9 mouse cellular contexts compared by ENCODE assay signal in the genomic region with DNA sequence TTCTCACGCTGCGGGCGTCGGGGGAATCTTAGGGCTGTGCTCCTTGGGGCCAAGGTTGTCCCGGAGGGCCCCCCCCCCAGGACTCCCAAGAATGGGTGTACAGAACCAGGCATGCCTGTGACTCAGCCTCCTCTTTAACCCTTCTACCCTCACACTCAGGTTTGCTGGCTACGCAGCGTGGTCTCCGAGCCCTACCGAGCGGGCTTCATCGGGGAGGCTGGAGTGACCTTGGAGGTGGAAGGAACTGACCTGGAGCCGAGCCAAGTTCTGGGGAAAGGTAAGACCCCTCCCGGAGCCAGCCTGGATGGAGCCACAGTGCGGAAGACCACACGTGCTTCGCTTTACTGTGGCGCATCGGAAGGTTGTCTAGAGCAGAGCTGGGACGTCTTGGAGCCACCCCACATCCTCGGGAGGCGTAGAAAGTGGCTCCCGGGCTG. TPM values are rescaled to one million over a fixed set of nuclear protein-coding genes. Genes with fewer than 3 reads are reported as not detected.
DNase-seq lines count a peak whose midpoint lies in the region; ATAC-seq lines count a peak whose summit lies in the region.
"Had no signal": no experiment of that assay in that cellular context is flagged by ENCODE, and none has a peak within 500 bp of the region (broad histone marks: within the 10 kb centered on the region; RNA-seq: fewer than 3 reads in every experiment).

No protein-coding gene starts in this region.

- H3K9me3 ChIP-seq in kidney, embryonic 15.5 days (replicated peaks): no peaks in the 10 kb centered on the region
- H3K9me3 ChIP-seq in forebrain, embryonic 12.5 days: no peaks in the 10 kb centered on the region
- H3K9me3 ChIP-seq in limb, embryonic 10.5 days (replicated peaks): no peaks in the 10 kb centered on the region
- no peaks in the 10 kb centered on the region for H3K9me3 ChIP-seq in neural tube, embryonic 12.5 days

- peak; percentile 12 for ATAC-seq in kidney, embryonic 15.5 days (replicated peaks; ENCODE audit: low FRiP score)
- ATAC-seq in forebrain, embryonic 12.5 days (ENCODE audit: low FRiP score): no peak
- peak; percentile 39; the same call in 1 of the 2 replicates for ATAC-seq in neural tube, embryonic 12.5 days (ENCODE audit: low FRiP score, low read depth)

- peak overlapping the region; percentile 89 for H3K27ac ChIP-seq in kidney, embryonic 15.5 days
- no peak overlapping the region for H3K27ac ChIP-seq in forebrain, embryonic 12.5 days
- peak overlapping the region; percentile 91 for H3K27ac ChIP-seq in limb, embryonic 10.5 days
- no peak overlapping the region for H3K27ac ChIP-seq in neural tube, embryonic 12.5 days

- H3K36me3 ChIP-seq in kidney, embryonic 15.5 days: no peaks in the 10 kb centered on the region
- H3K36me3 ChIP-seq in forebrain, embryonic 12.5 days (replicated peaks): no peaks in the 10 kb centered on the region
- H3K36me3 ChIP-seq in limb, embryonic 10.5 days: 0 out of 2 replicates have a peak, but pooled peaks cover 13% of the 10 kb centered on the region
- no peaks in the 10 kb centered on the region for H3K36me3 ChIP-seq in neural tube, embryonic 12.5 days

- H3K4me1 ChIP-seq in kidney, embryonic 15.5 days: peaks cover 65% of the 10 kb centered on the region
- peaks cover 35% of the 10 kb centered on the region for H3K4me1 ChIP-seq in forebrain, embryonic 12.5 days
- H3K4me1 ChIP-seq in limb, embryonic 10.5 days: peaks cover 81% of the 10 kb centered on the region
- H3K4me1 ChIP-seq in neural tube, embryonic 12.5 days: peaks cover 34% of the 10 kb centered on the region

- peak overlapping the region; percentile 50 for H3K9ac ChIP-seq in kidney, embryonic 15.5 days
- 0 out of 2 replicates have a peak overlapping the region, but pooled peaks have one; percentile 38 for H3K9ac ChIP-seq in forebrain, embryonic 12.5 days
- H3K9ac ChIP-seq in neural tube, embryonic 12.5 days: peak overlapping the region; percentile 40

- H3K4me3 ChIP-seq in kidney, embryonic 15.5 days (replicated peaks): peak overlapping the region; percentile 55
- peak overlapping the region; percentile 34 for H3K4me3 ChIP-seq in forebrain, embryonic 12.5 days (replicated peaks)
- peak overlapping the region; percentile 71 for H3K4me3 ChIP-seq in limb, embryonic 10.5 days
- H3K4me3 ChIP-seq in neural tube, embryonic 12.5 days: peak overlapping the region; percentile 35

- no peak for DNase-seq in kidney, adult 8-10 months
- DNase-seq in limb, embryonic 10.5 days (ENCODE audit: low spot score): no peak
- no peak for DNase-seq in MN1 (ENCODE audit: low spot score)
- no peak for DNase-seq in left cerebral cortex, adult 8-10 months (ENCODE audit: low spot score in 2 of 2)
- DNase-seq in right cerebral cortex, postnatal 10 days (ENCODE audit: low spot score in 2 of 2): no peak

- peaks cover 41% of the 10 kb centered on the region for H3K27me3 ChIP-seq in kidney, embryonic 15.5 days
- peaks cover 78% of the 10 kb centered on the region for H3K27me3 ChIP-seq in forebrain, embryonic 12.5 days
- peaks cover 31% of the 10 kb centered on the region for H3K27me3 ChIP-seq in limb, embryonic 10.5 days (ENCODE audit: low read depth, poor library complexity, severe bottlenecking)
- H3K27me3 ChIP-seq in neural tube, embryonic 12.5 days (replicated peaks): peaks cover 56% of the 10 kb centered on the region

- H3K4me2 ChIP-seq in kidney, embryonic 15.5 days: peak overlapping the region; percentile 82
- peak overlapping the region; percentile 57 for H3K4me2 ChIP-seq in forebrain, embryonic 12.5 days
- H3K4me2 ChIP-seq in neural tube, embryonic 12.5 days (replicated peaks): peak overlapping the region; percentile 67

- under 1% methylated on average over 22 of the region's 22 CpGs for WGBS in kidney, embryonic 15.5 days
- WGBS in forebrain, embryonic 12.5 days: 2% methylated on average over 22 of the region's 22 CpGs
- WGBS in limb, embryonic 10.5 days: 2% methylated on average over 22 of the region's 22 CpGs
- WGBS in neural tube, embryonic 12.5 days: 1% methylated on average over 22 of the region's 22 CpGs

RNA-seq across cellular contexts. Expression of gene Cdh3, which starts 0.4 kb away (rescaled TPM):
- 29.7 and 33.5 TPM in 2 replicates for polyA plus RNA-seq in kidney, embryonic 15.5 days (2015; fragmentation: Nextera tagmentation; extraction: Ambion mirVana)
- 2.5 and 3.5 TPM in 2 replicates for polyA plus RNA-seq in forebrain, embryonic 12.5 days (2016; fragmentation: Nextera tagmentation; extraction: Ambion mirVana)
- 29.7 and 34.5 TPM in 2 replicates for polyA plus RNA-seq in limb, embryonic 10.5 days (2016; fragmentation: Nextera tagmentation; extraction: Ambion mirVana)
- polyA plus RNA-seq in neural tube, embryonic 12.5 days (2016; fragmentation: Nextera tagmentation; extraction: Ambion mirVana): 6.0 and 6.5 TPM in 2 replicates
- under 1 TPM; 0.33 to 0.62 (median 0.40) TPM for total RNA-seq in left cerebral cortex, adult 8-10 months (2022)
- total RNA-seq: hematopoietic stem cell, adult 5-6 weeks had no signal

RNA-seq across cellular contexts. Expression of gene 6030452D12Rik, which starts 10.8 kb away (rescaled TPM):
- not detected in 2 replicates for polyA plus RNA-seq in kidney, embryonic 15.5 days (2015; fragmentation: Nextera tagmentation; extraction: Ambion mirVana)
- not detected in 2 replicates for polyA plus RNA-seq in forebrain, embryonic 12.5 days (2016; fragmentation: Nextera tagmentation; extraction: Ambion mirVana)
- polyA plus RNA-seq in limb, embryonic 10.5 days (2016; fragmentation: Nextera tagmentation; extraction: Ambion mirVana): not detected in 2 replicates
- polyA plus RNA-seq in neural tube, embryonic 12.5 days (2016; fragmentation: Nextera tagmentation; extraction: Ambion mirVana): not detected in 2 replicates
- not detected for total RNA-seq in left cerebral cortex, adult 8-10 months (2022)
- total RNA-seq: hematopoietic stem cell, adult 5-6 weeks had no signal

Comparison
In these comparisons a context has a peak if more than half of its experiments do, and no peak if none do; other contexts are left out.
1. H3K27ac ChIP-seq: peak in kidney, embryonic 15.5 days (single experiment) and limb, embryonic 10.5 days (single experiment); none in forebrain, embryonic 12.5 days (single experiment) and neural tube, embryonic 12.5 days (single experiment).
2. Peak in every context shown above with its lines, with median percentiles within 50 percentile points of each other: H3K4me2 ChIP-seq, H3K4me3 ChIP-seq and H3K9ac ChIP-seq.